Mouse (Mus musculus): Measurements from ENCODE around the gene Cox17. TPM values are rescaled to one million over a fixed set of nuclear protein-coding genes. Genes with fewer than 3 reads are reported as not detected.
"Not testable (repeated sequence)": the region's sequence is repeated elsewhere in the genome, so short reads cannot be mapped to it uniquely, and the experiment has no call there.

Gene Cox17
- 100 to 1,000 TPM; 171 to 378 (median 215) TPM for total RNA-seq (2022)

GRCm38 (mm10) chr16:38346529-38347325 is at the start of gene Cox17, which contains the start of gene Gm21987:
Cox17 (plus strand) TSS chr16:38346991.
Gm21987 (plus strand) TSS chr16:38347040.
- DNase-seq: peak; percentile 94

GRCm38 (mm10) chr16:38298410-38298809 is 48.4 kb upstream of the Cox17 start:
- no peak for DNase-seq

GRCm38 (mm10) chr16:38302367-38302766 is 44.4 kb upstream of the Cox17 start:
- no peak for DNase-seq

- DNase-seq: peak; percentile 64
Observed at GRCm38 (mm10) chr16:38304460-38305194, 42.2 kb upstream of the Cox17 start.

GRCm38 (mm10) chr16:38306571-38307220 is 40.1 kb upstream of the Cox17 start:
- no peak for DNase-seq

- DNase-seq: no peak
Observed at GRCm38 (mm10) chr16:38307221-38307605, 39.6 kb upstream of the Cox17 start.

GRCm38 (mm10) chr16:38307651-38308050 is 39.1 kb upstream of the Cox17 start:
- DNase-seq: no peak

- DNase-seq: no peak
Observed at GRCm38 (mm10) chr16:38308195-38308594, 38.6 kb upstream of the Cox17 start.

- DNase-seq: no peak
Observed at GRCm38 (mm10) chr16:38318492-38318891, 28.3 kb upstream of the Cox17 start.

- DNase-seq: no peak
Observed at GRCm38 (mm10) chr16:38319087-38319486, 27.7 kb upstream of the Cox17 start.

GRCm38 (mm10) chr16:38321452-38321935 is 25.3 kb upstream of the Cox17 start:
- no peak for DNase-seq

GRCm38 (mm10) chr16:38324311-38324710 is 22.5 kb upstream of the Cox17 start:
- no peak for DNase-seq

- DNase-seq: no peak
Observed at GRCm38 (mm10) chr16:38326778-38327397, 19.9 kb upstream of the Cox17 start.

GRCm38 (mm10) chr16:38329340-38329739 is 17.5 kb upstream of the Cox17 start:
- DNase-seq: no peak

- no peak for DNase-seq
Observed at GRCm38 (mm10) chr16:38334431-38334830, 12.4 kb upstream of the Cox17 start.

GRCm38 (mm10) chr16:38338077-38338476 is 8.7 kb upstream of the Cox17 start:
- DNase-seq: not testable (repeated sequence)

- DNase-seq: peak; percentile 72
Observed at GRCm38 (mm10) chr16:38341396-38342324, 5.1 kb upstream of the Cox17 start, which contains the start of gene Maats1. Maats1 (minus strand) TSS chr16:38342143.

- DNase-seq: no peak
Observed at GRCm38 (mm10) chr16:38344941-38345725, 1.7 kb upstream of the Cox17 start.

- no peak for DNase-seq
Observed at GRCm38 (mm10) chr16:38347588-38347987, 797 bp downstream of the Cox17 start.

- DNase-seq: no peak
Observed at GRCm38 (mm10) chr16:38348217-38348761, 1.5 kb downstream of the Cox17 start.
